Mouse (Mus musculus) layer of hippocampus, postnatal 36 days (tissue): ENCODE data around the gene Olfr283. TPM values are rescaled to one million over a fixed set of nuclear protein-coding genes. Genes with fewer than 3 reads are reported as not detected.
"Not testable (repeated sequence)": the region's sequence is repeated elsewhere in the genome, so short reads cannot be mapped to it uniquely, and the experiment has no call there.

Source experiments
- DNase-seq, 2 experiments: peaks; one replicate each; pipeline ENCODE4 v3.0.0; 2022
- total RNA-seq, 2 experiments: library from RNA; stranded (reverse); gene quantifications; 2 replicates each; pipeline ENCODE4 v1.2.3; 2021

The Olfr283 gene
- not detected for total RNA-seq

GRCm38 (mm10) chr15:98380846-98381245 lies at the start of gene Olfr283:
Olfr283 (minus strand) TSS chr15:98380946.
- DNase-seq = no peak

GRCm38 (mm10) chr15:98425188-98425587 lies 44.4 kb upstream of the Olfr283 start:
- no peak for DNase-seq

GRCm38 (mm10) chr15:98424753-98425152 lies 44.0 kb upstream of the Olfr283 start:
- DNase-seq = no peak

- DNase-seq = no peak
Observed at GRCm38 (mm10) chr15:98424326-98424725, 43.6 kb upstream of the Olfr283 start.

GRCm38 (mm10) chr15:98420897-98421296 lies 40.2 kb upstream of the Olfr283 start:
- DNase-seq = no peak

GRCm38 (mm10) chr15:98418096-98418495 lies 37.4 kb upstream of the Olfr283 start:
- no peak for DNase-seq

GRCm38 (mm10) chr15:98417285-98417684 lies 36.5 kb upstream of the Olfr283 start:
- not testable (repeated sequence) for DNase-seq

GRCm38 (mm10) chr15:98416802-98417201 lies 36.1 kb upstream of the Olfr283 start:
- DNase-seq = not testable (repeated sequence)

- DNase-seq = no peak
Observed at GRCm38 (mm10) chr15:98415996-98416395, 35.2 kb upstream of the Olfr283 start.

GRCm38 (mm10) chr15:98410249-98410648 lies 29.5 kb upstream of the Olfr283 start:
- no peak for DNase-seq

GRCm38 (mm10) chr15:98409635-98410034 lies 28.9 kb upstream of the Olfr283 start:
- DNase-seq = no peak

- peak in 1 of 2 experiments; percentile 14 for DNase-seq
Observed at GRCm38 (mm10) chr15:98408406-98409060, 27.8 kb upstream of the Olfr283 start.

GRCm38 (mm10) chr15:98402356-98402755 lies 21.6 kb upstream of the Olfr283 start:
- DNase-seq = no peak

GRCm38 (mm10) chr15:98397136-98397535 lies 16.4 kb upstream of the Olfr283 start:
- DNase-seq = no peak

GRCm38 (mm10) chr15:98391903-98392187 lies 11.1 kb upstream of the Olfr283 start:
- DNase-seq = no peak

GRCm38 (mm10) chr15:98391081-98391902 lies 10.5 kb upstream of the Olfr283 start:
- DNase-seq = no peak

GRCm38 (mm10) chr15:98389796-98390195 lies 9.1 kb upstream of the Olfr283 start:
- DNase-seq = peak; percentile 37 to 53

GRCm38 (mm10) chr15:98387621-98388020 lies 6.9 kb upstream of the Olfr283 start:
- DNase-seq = no peak

GRCm38 (mm10) chr15:98378209-98378608 lies 2.5 kb downstream of the Olfr283 start:
- no peak for DNase-seq

- DNase-seq = no peak
Observed at GRCm38 (mm10) chr15:98340887-98341286, 39.9 kb downstream of the Olfr283 start, which contains the start of gene Olfr284. Olfr284 (minus strand) TSS chr15:98340987.
